Mouse (Mus musculus) hindbrain, embryonic 15.5 days (tissue): ENCODE results near the gene Ak6. TPM values are rescaled to one million over a fixed set of nuclear protein-coding genes. Genes with fewer than 3 reads are reported as not detected.

Experiments used
- ATAC-seq: fragments of 200-750 bp; cut with Nextera tagmentation; 2 replicates; pipeline ENCODE4 v1.8.0; 2017; ENCODE audit warnings: low read depth, moderate number of reproducible peaks, moderate TSS enrichment; ENCODE audit not compliant: low FRiP score
- H3K27ac ChIP-seq: fragments of 300-500 bp; sonication (generic); replicated peaks from 2 replicates; pipeline ENCODE4 v1.5.1; 2015; ENCODE audit warnings: mild to moderate bottlenecking, inconsistent platforms
- H3K27me3 ChIP-seq: fragments of 300-500 bp; sonication (generic); 2 replicates; pipeline ENCODE4 v1.6.1; 2015; ENCODE audit warnings: control low read depth, inconsistent platforms
- H3K36me3 ChIP-seq: fragments of 300-500 bp; sonication (generic); 2 replicates; pipeline ENCODE4 v1.6.1; 2015; ENCODE audit warnings: control low read depth, inconsistent platforms
- H3K4me1 ChIP-seq: fragments of 300-500 bp; sonication (generic); replicated peaks from 2 replicates; pipeline ENCODE4 v1.6.1; 2015; ENCODE audit warnings: control low read depth, inconsistent platforms
- H3K4me2 ChIP-seq: fragments of 300-500 bp; sonication (generic); 2 replicates; pipeline ENCODE4 v1.6.1; 2015; ENCODE audit warnings: moderate library complexity, mild to moderate bottlenecking, inconsistent platforms
- H3K4me3 ChIP-seq: fragments of 300-500 bp; sonication (generic); 2 replicates; pipeline ENCODE4 v1.5.1; 2015; ENCODE audit warnings: mild to moderate bottlenecking, inconsistent platforms
- H3K9ac ChIP-seq: fragments of 300-500 bp; sonication (generic); 2 replicates; pipeline ENCODE4 v1.6.1; 2015; ENCODE audit warnings: inconsistent platforms
- H3K9me3 ChIP-seq: fragments of 300-500 bp; sonication (generic); 2 replicates; pipeline ENCODE4 v1.6.1; 2016; ENCODE audit warnings: control low read depth, inconsistent platforms
- WGBS: fragments of 180-500 bp; shearing (Covaris S2); methylation state at CpG from one replicate; pipeline ENCODE4 v1.1.7; 2015; 5-methylcytosine and 5-hydroxymethylcytosine counted together
- polyA plus RNA-seq: library from polyadenylated mRNA; unstranded; fragments of >200 nt; fragmentation: Nextera tagmentation; extraction: Ambion mirVana; gene quantifications from 2 replicates; pipeline ENCODE4 v1.2.1, GENCODE M21; 2015

The Ak6 gene
- polyA plus RNA-seq, 1 experiment from 2014 or later: 297 TPM

DNA sequence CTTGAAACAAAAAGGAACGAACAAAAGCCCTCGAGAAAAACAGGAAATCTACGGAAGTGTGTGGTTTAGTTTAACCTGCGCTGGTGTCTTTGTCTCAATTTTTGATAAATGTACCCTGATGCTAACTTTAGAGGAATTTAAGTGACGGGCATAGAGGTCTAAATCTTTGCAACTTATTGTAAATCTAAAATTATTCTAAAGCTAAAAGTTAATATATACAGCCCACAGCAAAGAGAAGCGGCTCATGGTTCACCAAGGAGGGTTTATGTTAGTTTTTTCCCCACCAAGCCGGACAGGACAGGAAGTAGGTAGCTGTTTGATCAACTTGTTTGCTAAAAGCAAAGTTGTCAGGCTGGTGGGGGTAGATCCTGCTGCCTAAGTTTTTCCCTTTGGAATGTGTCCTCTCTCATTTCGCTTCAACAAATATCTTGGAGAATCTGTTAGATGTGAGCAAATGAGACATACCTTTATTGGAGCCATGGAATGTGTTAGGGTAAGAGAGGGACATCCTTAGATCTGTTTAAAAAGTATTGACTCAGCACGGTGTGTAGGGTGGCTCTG is 19.5 kb downstream of the Ak6 start:
- H3K9ac ChIP-seq: peak overlapping the region; percentile 35; the same call in 1 of the 2 replicates

DNA sequence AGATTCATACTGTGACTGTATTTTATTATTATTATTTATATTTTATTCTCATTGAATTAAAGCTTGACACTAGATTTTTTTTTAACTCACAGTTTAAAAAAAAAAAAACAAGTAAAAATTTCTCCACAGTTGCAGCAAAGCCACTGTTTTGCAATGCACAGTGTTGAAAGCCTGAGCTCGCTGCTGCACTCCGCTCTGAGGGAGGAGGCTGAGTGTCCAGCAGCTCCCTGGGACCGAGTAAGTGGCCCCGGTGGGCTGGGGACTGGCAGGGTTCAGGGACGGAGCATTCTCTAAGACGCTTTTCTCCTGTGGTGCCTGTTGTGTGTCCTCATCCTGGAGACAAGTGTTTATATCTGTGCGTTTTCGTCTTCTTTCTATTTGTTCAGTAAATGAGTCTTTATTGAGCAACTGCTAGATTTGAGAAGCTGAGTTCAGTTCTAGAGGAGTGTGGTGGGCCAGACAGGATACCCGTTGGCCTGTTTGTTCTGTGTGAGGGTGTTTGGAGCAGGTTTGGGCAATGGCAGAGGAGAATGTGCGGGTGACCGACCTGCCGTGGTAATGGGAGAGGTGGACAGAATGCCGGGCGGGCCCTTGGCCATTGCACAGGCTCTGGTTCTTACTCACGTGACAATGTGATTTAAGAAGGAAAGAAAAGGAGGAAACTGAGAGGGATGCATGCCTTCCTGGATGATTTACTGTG is 25.3 kb downstream of the Ak6 start:
- H3K27ac ChIP-seq: no peak overlapping the region
- WGBS: 88% methylated on average over 15 of the region's 15 CpGs

More for the DNA sequence above, 19.5 kb downstream of the Ak6 start:
- peaks cover 10% of the 10 kb centered on the region for H3K36me3 ChIP-seq
- no peak for ATAC-seq
- H3K27ac ChIP-seq: no peak overlapping the region
- H3K4me2 ChIP-seq: peak overlapping the region; percentile 95
- no peaks in the 10 kb centered on the region for H3K9me3 ChIP-seq
- H3K4me3 ChIP-seq: peak overlapping the region; percentile 51
- H3K4me1 ChIP-seq: peaks cover 9% of the 10 kb centered on the region
- WGBS: 65% methylated on average over 9 of the region's 9 CpGs
- H3K27me3 ChIP-seq: 0 out of 2 replicates have a peak, but pooled peaks cover 2% of the 10 kb centered on the region

DNA sequence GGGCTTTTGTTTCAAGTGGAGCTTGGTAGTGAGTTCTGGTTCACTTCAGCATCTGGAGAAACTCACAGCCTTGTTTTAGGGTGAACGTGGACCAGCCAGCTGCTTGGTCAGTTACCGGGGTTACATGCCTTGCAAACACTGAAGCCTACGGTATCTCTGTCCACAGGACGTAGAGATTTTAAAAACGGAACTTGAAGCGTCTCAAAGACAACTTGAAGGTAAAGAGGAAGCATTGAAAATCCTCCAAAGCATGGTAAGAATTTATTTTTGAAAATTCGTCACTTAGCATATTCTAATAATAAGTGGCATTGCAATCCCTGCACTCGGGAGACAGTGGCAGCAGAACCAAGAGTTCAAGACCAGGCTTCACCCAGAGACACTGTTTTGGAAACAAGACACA is 30.8 kb downstream of the Ak6 start:
- 88% methylated on average over 8 of the region's 8 CpGs for WGBS
- Histone ChIP-seq H3K4me2 (no peak overlapping the region), H3K9ac (no peak overlapping the region), H3K4me3 (no peak overlapping the region), H3K27me3 (no peaks in the 10 kb centered on the region), H3K4me1 (no peaks in the 10 kb centered on the region), H3K36me3 (no peaks in the 10 kb centered on the region), H3K9me3 (no peaks in the 10 kb centered on the region), H3K27ac (no peak overlapping the region)
- ATAC-seq: no peak

More for the DNA sequence above, 25.3 kb downstream of the Ak6 start:
- Histone ChIP-seq H3K9ac (no peak overlapping the region), H3K4me3 (no peak overlapping the region), H3K27me3 (no peaks in the 10 kb centered on the region), H3K4me1 (no peaks in the 10 kb centered on the region), H3K4me2 (no peak overlapping the region), H3K9me3 (no peaks in the 10 kb centered on the region), H3K36me3 (no peaks in the 10 kb centered on the region)
- ATAC-seq: no peak

DNA sequence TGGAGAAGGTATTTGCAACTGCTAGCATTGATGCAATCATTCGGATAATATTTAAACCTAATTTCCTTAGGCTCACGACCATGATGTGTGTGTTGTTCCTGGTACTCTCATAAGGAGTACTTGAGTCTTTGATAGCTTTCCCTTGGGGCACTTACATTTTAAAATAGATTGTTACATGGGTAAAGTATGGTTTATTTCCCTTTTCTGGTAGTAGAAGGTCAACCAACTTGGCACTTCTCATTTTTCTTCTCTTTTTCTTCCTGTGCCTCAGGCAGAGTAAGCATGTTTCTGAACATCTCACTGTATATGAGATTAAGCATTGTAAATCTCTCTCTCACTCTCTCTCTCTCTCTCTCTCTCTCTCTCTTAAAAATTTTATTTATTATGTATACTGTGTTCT is 32.1 kb downstream of the Ak6 start:
- no peaks in the 10 kb centered on the region for H3K27me3 ChIP-seq
- H3K9me3 ChIP-seq: no peaks in the 10 kb centered on the region
- no peak overlapping the region for H3K4me3 ChIP-seq
- no peak overlapping the region for H3K4me2 ChIP-seq
- 81% methylated on average over 2 of the region's 2 CpGs for WGBS
- H3K9ac ChIP-seq: no peak overlapping the region
- H3K36me3 ChIP-seq: no peaks in the 10 kb centered on the region
- no peaks in the 10 kb centered on the region for H3K4me1 ChIP-seq
- no peak overlapping the region for H3K27ac ChIP-seq
- no peak for ATAC-seq

DNA sequence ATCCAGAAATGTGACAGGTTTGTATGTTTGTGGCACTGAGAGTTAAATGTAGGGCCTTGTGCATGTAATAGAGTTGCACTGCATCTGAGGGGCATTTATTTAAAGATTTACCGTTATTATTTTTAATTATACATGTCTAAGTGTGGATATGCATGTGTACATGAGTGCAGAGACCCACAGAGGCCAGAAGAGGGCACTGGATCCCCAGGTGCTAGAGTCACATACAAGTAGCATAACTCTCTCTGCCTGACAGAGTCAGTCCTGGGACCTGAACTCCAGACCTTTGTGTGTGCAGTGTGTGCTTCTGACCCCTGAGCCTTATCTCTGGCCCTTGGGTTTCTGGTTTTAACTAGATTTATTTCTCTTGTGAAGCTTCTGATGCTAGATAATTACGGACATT is 33.6 kb downstream of the Ak6 start:
- Histone ChIP-seq H3K4me3 (no peak overlapping the region), H3K27ac (no peak overlapping the region), H3K4me1 (no peaks in the 10 kb centered on the region), H3K27me3 (no peaks in the 10 kb centered on the region), H3K4me2 (no peak overlapping the region), H3K9me3 (no peaks in the 10 kb centered on the region), H3K36me3 (no peaks in the 10 kb centered on the region), H3K9ac (no peak overlapping the region)
- WGBS: 77% methylated on average over 2 of the region's 2 CpGs
- no peak for ATAC-seq

DNA sequence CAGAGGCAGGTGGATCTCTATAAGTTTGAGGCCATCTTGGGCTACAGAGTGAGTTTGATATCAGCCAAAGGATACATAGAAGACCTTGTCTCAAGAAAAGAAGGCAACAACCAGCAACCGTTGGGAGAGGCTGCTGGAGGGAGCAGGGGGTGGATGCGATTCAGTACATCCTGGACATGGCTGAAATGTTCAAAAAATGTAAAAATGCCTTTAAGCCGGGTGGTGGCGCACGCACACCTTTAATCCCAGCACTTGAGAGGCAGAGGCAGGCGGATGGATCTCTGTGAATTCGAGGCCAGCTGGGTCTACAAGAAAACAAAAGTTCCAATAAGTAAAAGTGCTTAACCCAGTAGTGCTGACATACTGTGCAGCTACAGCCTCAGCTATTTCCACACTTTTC is 36.7 kb downstream of the Ak6 start:
- Histone ChIP-seq H3K4me1 (no peaks in the 10 kb centered on the region), H3K4me3 (no peak overlapping the region), H3K27ac (no peak overlapping the region), H3K4me2 (no peak overlapping the region), H3K36me3 (no peaks in the 10 kb centered on the region), H3K9ac (no peak overlapping the region), H3K27me3 (no peaks in the 10 kb centered on the region), H3K9me3 (no peaks in the 10 kb centered on the region)
- WGBS: 66% methylated on average over 7 of the region's 7 CpGs
- no peak for ATAC-seq

DNA sequence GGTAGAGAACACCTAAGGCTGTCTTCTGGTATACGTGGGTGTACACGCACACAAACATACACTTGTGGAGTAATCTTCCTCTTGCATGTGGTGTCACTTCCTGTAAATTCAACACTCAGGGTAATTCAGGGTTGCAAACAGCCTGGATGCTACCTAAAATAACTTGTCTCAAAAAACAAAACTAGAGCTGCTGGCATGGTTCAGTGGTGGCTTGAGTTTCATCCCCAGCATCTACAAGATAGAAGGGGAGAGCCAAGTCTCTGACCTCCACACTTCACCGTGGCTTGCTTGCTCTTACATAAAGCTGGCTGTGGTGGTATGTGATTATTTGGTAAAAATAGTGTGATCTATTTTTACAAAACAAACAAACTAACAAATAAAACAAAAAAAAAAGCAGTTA is 46.8 kb downstream of the Ak6 start:
- WGBS: 99% methylated on average over 3 of the region's 3 CpGs
- Histone ChIP-seq H3K4me1 (no peaks in the 10 kb centered on the region), H3K36me3 (peaks cover 38% of the 10 kb centered on the region), H3K4me2 (no peak overlapping the region), H3K9ac (no peak overlapping the region), H3K9me3 (no peaks in the 10 kb centered on the region), H3K27me3 (no peaks in the 10 kb centered on the region), H3K4me3 (no peak overlapping the region), H3K27ac (no peak overlapping the region)
- ATAC-seq: no peak

DNA sequence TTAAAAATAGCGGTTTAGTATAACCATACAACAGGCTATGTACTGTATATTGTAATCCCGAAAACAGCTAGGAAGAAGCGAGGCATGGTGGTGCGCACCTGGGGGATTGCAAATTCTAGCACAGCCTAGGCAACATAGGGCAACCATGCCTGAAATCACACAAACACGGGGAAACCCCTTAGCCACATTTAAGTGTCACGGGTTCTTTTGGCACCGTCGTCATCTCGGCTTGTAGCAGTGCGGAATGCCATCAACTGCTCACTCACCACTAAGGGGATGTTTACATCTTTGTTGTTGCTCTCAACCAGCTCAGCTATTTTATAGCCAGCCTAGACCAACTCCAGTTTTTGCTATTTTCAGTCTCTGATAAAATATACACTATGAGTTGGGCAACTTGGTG is 48.1 kb downstream of the Ak6 start:
- Histone ChIP-seq H3K36me3 (peaks cover 51% of the 10 kb centered on the region), H3K4me2 (no peak overlapping the region), H3K9ac (no peak overlapping the region), H3K4me1 (no peaks in the 10 kb centered on the region), H3K27me3 (no peaks in the 10 kb centered on the region), H3K27ac (no peak overlapping the region), H3K4me3 (no peak overlapping the region), H3K9me3 (no peaks in the 10 kb centered on the region)
- WGBS: 95% methylated on average over 10 of the region's 10 CpGs
- no peak for ATAC-seq

DNA sequence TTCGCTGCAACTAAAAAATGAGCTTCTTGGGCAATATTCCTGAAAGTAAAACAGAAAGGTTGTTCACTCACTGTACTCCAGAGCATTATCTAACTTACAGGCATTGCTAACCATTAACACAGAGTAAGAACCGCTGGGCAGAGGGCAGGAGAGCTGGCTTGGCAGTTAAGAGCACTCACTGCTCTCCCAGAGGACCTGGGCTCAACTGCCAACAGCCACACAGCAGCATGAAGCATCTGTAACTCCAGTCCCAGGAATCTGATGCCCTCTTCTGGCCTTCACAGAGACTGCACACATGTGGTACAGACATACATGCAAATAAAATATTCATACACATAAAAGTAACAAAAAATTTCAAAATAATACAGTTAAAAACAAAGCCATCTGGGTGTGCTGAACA is 52.7 kb downstream of the Ak6 start:
- H3K4me2 ChIP-seq: no peak overlapping the region
- no peak overlapping the region for H3K27ac ChIP-seq
- no peaks in the 10 kb centered on the region for H3K9me3 ChIP-seq
- H3K9ac ChIP-seq: no peak overlapping the region
- no peaks in the 10 kb centered on the region for H3K27me3 ChIP-seq
- peaks cover 74% of the 10 kb centered on the region for H3K36me3 ChIP-seq
- no peaks in the 10 kb centered on the region for H3K4me1 ChIP-seq
- H3K4me3 ChIP-seq: no peak overlapping the region
- 98% methylated on average over 2 of the region's 2 CpGs for WGBS
- no peak for ATAC-seq

DNA sequence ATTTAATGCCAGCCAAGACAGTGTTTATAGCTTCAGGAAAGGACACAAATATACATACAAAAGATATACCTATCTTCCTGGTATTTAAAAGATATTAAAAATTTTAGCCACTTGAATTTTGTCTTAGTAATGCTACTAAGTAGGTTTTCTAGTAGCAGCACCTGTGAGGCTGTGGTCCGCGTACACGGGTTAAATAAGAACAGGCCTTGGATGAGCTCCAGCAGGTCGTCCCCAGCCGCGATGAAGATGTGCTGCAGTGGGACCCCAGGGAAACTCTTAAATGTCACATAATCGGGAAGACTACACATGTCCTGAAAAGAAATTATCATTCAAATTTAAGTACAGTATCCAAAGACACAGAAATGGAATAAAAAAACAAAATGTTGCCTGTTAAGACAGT is 55.4 kb downstream of the Ak6 start:
- Histone ChIP-seq H3K9ac (no peak overlapping the region), H3K9me3 (no peaks in the 10 kb centered on the region), H3K36me3 (peaks cover 85% of the 10 kb centered on the region), H3K4me3 (no peak overlapping the region), H3K4me1 (no peaks in the 10 kb centered on the region), H3K27me3 (no peaks in the 10 kb centered on the region), H3K4me2 (no peak overlapping the region), H3K27ac (no peak overlapping the region)
- WGBS: 90% methylated on average over 7 of the region's 7 CpGs
- ATAC-seq: no peak

DNA sequence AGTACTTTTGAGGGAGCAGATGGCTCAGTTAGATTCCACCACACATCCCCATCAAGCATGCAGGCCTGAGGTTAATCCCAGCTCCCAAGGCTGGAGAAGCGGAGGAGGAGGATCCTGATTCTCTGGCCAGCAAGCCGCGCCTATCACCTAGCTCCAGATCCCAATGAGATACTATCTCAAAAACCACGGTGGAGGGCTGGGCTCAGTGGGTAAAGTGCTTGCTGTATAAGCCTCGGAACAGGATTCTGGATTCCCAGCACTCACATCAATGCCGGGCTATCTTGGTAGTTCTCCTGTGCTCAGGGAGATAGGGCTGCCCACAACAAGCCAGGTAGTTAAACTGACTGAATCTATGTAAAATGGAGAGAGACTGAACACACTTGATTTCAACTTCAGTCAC is 64.7 kb downstream of the Ak6 start:
- WGBS: 92% methylated on average over 6 of the region's 6 CpGs
- Histone ChIP-seq H3K4me2 (no peak overlapping the region), H3K27ac (no peak overlapping the region), H3K4me3 (no peak overlapping the region), H3K9ac (no peak overlapping the region), H3K36me3 (peaks cover 63% of the 10 kb centered on the region), H3K9me3 (no peaks in the 10 kb centered on the region), H3K4me1 (no peaks in the 10 kb centered on the region), H3K27me3 (no peaks in the 10 kb centered on the region)
- ATAC-seq: no peak
